Mouse (Mus musculus) forebrain, embryonic 11.5 days (tissue): ENCODE measurements at regions not wholly inside any gene's neighbourhood (a gene's known extent, or its start where the extent isn't known, plus 50 kb on each side); places are given as distances from the start of the nearest gene placed in this dataset.

Source experiments
- ATAC-seq: fragments of 200-750 bp; cut with Nextera tagmentation; replicated peaks from 2 replicates; pipeline ENCODE4 v1.8.0; 2017; ENCODE audit warnings: moderate TSS enrichment; ENCODE audit not compliant: low FRiP score
- DNase-seq: peaks from one replicate; pipeline ENCODE4 v3.0.0-alpha.2; 2017; ENCODE audit warnings: low spot score
- H3K27ac ChIP-seq: fragments of 300-500 bp; sonication (generic); 2 replicates; pipeline ENCODE4 v1.5.1; 2014; ENCODE audit warnings: low read depth, low read length
- H3K27me3 ChIP-seq: fragments of 300-500 bp; sonication (generic); 2 replicates; pipeline ENCODE4 v1.6.1; 2014; ENCODE audit warnings: mild to moderate bottlenecking, low read length, mixed read lengths; ENCODE audit not compliant: control insufficient read depth, insufficient read depth
- H3K36me3 ChIP-seq: fragments of 300-500 bp; sonication (generic); 2 replicates; pipeline ENCODE4 v1.6.1; 2014; ENCODE audit warnings: mild to moderate bottlenecking, low read length, moderate library complexity, mixed read lengths; ENCODE audit not compliant: control insufficient read depth, insufficient read depth
- H3K4me1 ChIP-seq: fragments of 300-500 bp; sonication (generic); replicated peaks from 2 replicates; pipeline ENCODE4 v1.6.1; 2014; ENCODE audit warnings: low read length, mixed read lengths; ENCODE audit not compliant: control insufficient read depth, insufficient read depth
- H3K4me2 ChIP-seq: fragments of 300-500 bp; sonication (generic); 2 replicates; pipeline ENCODE4 v1.6.1; 2014; ENCODE audit warnings: low read depth, mild to moderate bottlenecking, low read length, moderate library complexity, mixed read lengths; ENCODE audit not compliant: severe bottlenecking
- H3K4me3 ChIP-seq: fragments of 300-500 bp; sonication (generic); 2 replicates; pipeline ENCODE4 v1.5.1; 2014; ENCODE audit warnings: low read depth, low read length
- H3K9ac ChIP-seq: fragments of 300-500 bp; sonication (generic); 2 replicates; pipeline ENCODE4 v1.6.1; 2014; ENCODE audit warnings: low read length
- H3K9me3 ChIP-seq: fragments of 300-500 bp; sonication (generic); 2 replicates; pipeline ENCODE4 v1.6.1; 2016; ENCODE audit warnings: low read length, mixed read lengths; ENCODE audit not compliant: control insufficient read depth
- WGBS: fragments of 180-500 bp; shearing (Covaris S2); extraction: QIAGEN DNeasy Blood & Tissue Kit; methylation state at CpG from one replicate; pipeline ENCODE4 v1.1.7; 2014; 5-methylcytosine and 5-hydroxymethylcytosine counted together

DNA sequence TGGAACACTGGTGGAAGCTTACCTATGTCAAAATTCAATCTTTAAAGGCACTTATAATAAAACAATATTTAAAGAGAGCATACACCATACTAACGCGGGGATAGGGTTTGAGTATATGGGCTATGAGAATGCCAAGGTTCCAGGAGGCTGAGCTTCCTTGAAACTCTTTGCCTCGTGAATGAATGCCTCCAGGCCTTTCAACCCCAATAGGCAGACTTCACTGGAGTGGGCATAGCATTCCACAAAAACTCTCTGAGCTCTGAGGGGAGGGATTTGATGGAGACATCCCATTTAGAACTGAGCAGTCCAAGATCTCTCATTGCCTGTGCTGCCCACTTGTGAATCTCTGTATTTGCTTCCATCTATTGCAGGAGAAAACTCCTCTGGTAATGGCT is 68.4 kb upstream of the Pax1 start:
- H3K9me3 ChIP-seq, result no peaks in the 10 kb centered on the region
- no peak overlapping the region for H3K4me3 ChIP-seq
- no peaks in the 10 kb centered on the region for H3K36me3 ChIP-seq
- no peaks in the 10 kb centered on the region for H3K27me3 ChIP-seq
- ATAC-seq, result no peak
- H3K4me2 ChIP-seq, result no peak overlapping the region
- no peak overlapping the region for H3K9ac ChIP-seq
- no peak for DNase-seq
- WGBS, result 51% methylated on average over 3 of the region's 3 CpGs
- no peaks in the 10 kb centered on the region for H3K4me1 ChIP-seq
- H3K27ac ChIP-seq, result no peak overlapping the region

DNA sequence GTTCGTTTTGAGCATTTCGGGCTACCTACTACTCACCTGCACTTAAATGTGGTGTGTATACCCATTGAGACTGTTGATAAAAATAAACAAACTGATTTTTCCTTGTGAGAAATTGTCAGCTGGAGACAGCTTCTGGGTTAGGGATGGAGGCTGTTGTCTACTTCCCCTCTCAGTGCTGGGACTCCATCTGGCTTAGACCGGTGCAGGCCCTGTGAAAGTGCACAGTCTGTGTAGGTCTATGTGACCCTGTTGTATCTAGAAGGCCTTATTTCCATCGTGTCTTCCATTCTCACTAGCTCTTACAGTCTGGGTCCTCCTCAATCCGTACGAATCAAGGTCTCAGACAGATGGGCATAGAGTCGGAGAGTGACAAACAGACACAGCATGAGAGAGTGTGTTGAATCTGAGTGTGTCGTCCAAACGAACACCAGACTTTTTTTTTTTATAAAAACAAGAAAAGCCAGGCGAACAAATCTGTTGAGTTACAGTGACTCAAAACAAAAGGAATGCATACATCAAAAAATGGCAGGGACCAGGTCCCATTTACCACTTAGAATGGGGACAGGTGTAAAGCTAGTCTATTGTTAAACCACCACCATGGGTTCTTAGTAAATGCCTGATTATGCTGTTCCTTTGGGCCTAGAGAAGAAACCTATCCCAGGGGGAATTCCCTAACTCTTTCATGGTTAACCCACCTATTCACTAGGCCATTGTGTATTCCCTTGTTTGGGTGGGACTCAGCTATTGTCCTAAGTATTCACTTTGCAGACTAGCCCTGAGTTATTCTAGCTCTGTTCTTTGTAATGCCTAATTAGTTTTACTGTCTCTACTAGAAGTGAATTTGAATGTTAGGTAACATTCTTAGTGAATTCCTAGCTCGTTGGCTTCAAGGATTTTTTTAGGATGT is 69.1 kb upstream of the Pax1 start:
- Histone ChIP-seq H3K9ac (no peak overlapping the region), H3K27ac (no peak overlapping the region), H3K4me2 (no peak overlapping the region), H3K4me1 (no peaks in the 10 kb centered on the region), H3K4me3 (no peak overlapping the region), H3K27me3 (no peaks in the 10 kb centered on the region), H3K36me3 (no peaks in the 10 kb centered on the region), H3K9me3 (no peaks in the 10 kb centered on the region)
- no peak for DNase-seq
- ATAC-seq, result no peak
- WGBS, result 38% methylated on average over 11 of the region's 11 CpGs

- 84% methylated on average over 3 of the region's 3 CpGs for WGBS
- ATAC-seq, result no peak
Observed at GRCm38 (mm10) chr2:147283390-147283789, 78.3 kb upstream of the Pax1 start.

DNA sequence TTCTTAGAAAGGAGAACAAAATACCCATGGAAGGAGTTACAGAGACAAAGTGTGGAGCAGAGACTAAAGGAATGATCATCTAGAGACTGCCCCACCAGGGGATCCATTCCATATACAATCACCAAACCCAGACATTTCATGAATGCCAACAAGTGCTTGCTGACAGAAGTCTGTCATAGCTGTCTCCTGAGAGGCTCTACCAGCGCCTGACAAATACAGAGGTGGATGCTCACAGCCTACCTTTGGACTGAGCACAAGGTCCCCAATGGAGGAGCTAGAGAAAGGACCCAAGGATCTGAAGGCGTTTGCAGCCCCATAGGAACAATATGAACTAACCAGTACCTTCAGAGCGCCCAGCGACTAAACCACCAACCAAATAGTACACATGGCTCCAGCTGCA is 83.6 kb upstream of the Nkx2-2 start:
- no peak overlapping the region for H3K4me2 ChIP-seq
- no peak overlapping the region for H3K9ac ChIP-seq
- H3K27me3 ChIP-seq, result no peaks in the 10 kb centered on the region
- DNase-seq (no peak), ATAC-seq (no peak)
- WGBS, result 88% methylated on average over 4 of the region's 4 CpGs
- no peak overlapping the region for H3K4me3 ChIP-seq
- H3K27ac ChIP-seq, result no peak overlapping the region
- no peaks in the 10 kb centered on the region for H3K4me1 ChIP-seq
- H3K9me3 ChIP-seq, result no peaks in the 10 kb centered on the region
- no peaks in the 10 kb centered on the region for H3K36me3 ChIP-seq

More at GRCm38 (mm10) chr2:147283390-147283789, 78.3 kb upstream of the Pax1 start:
- Histone ChIP-seq H3K4me3 (no peak overlapping the region), H3K36me3 (no peaks in the 10 kb centered on the region), H3K4me2 (no peak overlapping the region), H3K27ac (no peak overlapping the region), H3K4me1 (no peaks in the 10 kb centered on the region), H3K9me3 (no peaks in the 10 kb centered on the region), H3K27me3 (no peaks in the 10 kb centered on the region), H3K9ac (no peak overlapping the region)
- no peak for DNase-seq

- DNase-seq, result no peak
- H3K9ac ChIP-seq, result no peak overlapping the region
- no peak for ATAC-seq
- H3K4me1 ChIP-seq, result no peaks in the 10 kb centered on the region
- no peak overlapping the region for H3K4me3 ChIP-seq
- H3K9me3 ChIP-seq, result no peaks in the 10 kb centered on the region
- H3K4me2 ChIP-seq, result no peak overlapping the region
- no peak overlapping the region for H3K27ac ChIP-seq
- no peaks in the 10 kb centered on the region for H3K36me3 ChIP-seq
- no peaks in the 10 kb centered on the region for H3K27me3 ChIP-seq
- WGBS, result 76% methylated on average over 1 of the region's 1 CpGs
Observed at GRCm38 (mm10) chr2:147269171-147269570, 75.1 kb upstream of the Nkx2-2 start.

DNA sequence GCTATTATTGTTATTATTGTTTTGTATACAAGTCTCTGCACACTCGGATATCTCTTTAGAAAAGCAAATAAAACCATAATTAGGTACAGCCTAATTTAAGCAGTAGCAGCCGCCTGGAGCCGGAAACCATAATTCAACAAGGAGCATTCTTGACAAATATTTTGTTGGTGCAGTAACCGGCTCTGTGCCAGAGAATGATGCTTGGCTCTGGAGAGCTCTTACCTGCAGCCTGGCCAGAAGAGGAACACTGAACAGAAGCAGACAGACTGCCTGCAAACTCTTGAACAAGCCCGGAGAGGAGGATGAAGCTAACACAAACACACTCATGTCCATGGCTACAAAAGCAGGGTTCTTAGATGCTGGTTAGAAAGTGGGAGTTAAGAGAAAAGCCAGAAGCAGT is 73.9 kb upstream of the Nkx2-2 start:
- Histone ChIP-seq H3K4me1 (no peaks in the 10 kb centered on the region), H3K9me3 (no peaks in the 10 kb centered on the region), H3K4me3 (no peak overlapping the region), H3K27ac (no peak overlapping the region), H3K9ac (no peak overlapping the region), H3K4me2 (no peak overlapping the region), H3K36me3 (no peaks in the 10 kb centered on the region), H3K27me3 (no peaks in the 10 kb centered on the region)
- DNase-seq (no peak), ATAC-seq (no peak)
- 78% methylated on average over 5 of the region's 5 CpGs for WGBS

DNA sequence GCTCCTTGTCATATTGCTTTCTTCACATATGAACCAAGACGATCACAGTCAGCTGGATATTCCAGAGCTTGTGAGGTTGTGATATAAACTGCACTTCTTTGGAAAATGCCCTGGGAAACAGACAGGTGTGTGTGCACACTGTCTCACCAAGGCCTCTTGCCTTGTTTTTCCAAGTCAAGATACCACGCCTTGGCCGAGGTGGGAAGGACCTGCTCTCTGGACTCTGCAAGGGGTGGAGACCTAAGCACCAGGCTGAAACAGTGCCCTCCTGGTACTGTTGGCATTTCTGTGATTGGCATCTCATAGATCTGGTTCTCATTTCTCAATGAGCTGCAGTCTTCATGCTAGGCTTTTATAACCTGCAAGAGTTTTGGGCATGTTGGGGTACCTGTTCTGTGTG is 73.2 kb upstream of the Nkx2-2 start:
- ATAC-seq (no peak), DNase-seq (no peak)
- H3K27ac ChIP-seq, result no peak overlapping the region
- no peak overlapping the region for H3K9ac ChIP-seq
- H3K36me3 ChIP-seq, result no peaks in the 10 kb centered on the region
- no peaks in the 10 kb centered on the region for H3K9me3 ChIP-seq
- H3K4me3 ChIP-seq, result no peak overlapping the region
- H3K27me3 ChIP-seq, result no peaks in the 10 kb centered on the region
- 90% methylated on average over 3 of the region's 3 CpGs for WGBS
- no peak overlapping the region for H3K4me2 ChIP-seq
- H3K4me1 ChIP-seq, result no peaks in the 10 kb centered on the region

- no peaks in the 10 kb centered on the region for H3K36me3 ChIP-seq
- ATAC-seq (peak; percentile 65; the same call in 1 of the 2 replicates), DNase-seq (peak; percentile 87)
- no peaks in the 10 kb centered on the region for H3K9me3 ChIP-seq
- no peaks in the 10 kb centered on the region for H3K4me1 ChIP-seq
- H3K4me2 ChIP-seq, result no peak overlapping the region
- no peak overlapping the region for H3K27ac ChIP-seq
- no peak overlapping the region for H3K9ac ChIP-seq
- no peak overlapping the region for H3K4me3 ChIP-seq
- WGBS, result 13% methylated on average over 6 of the region's 6 CpGs
- H3K27me3 ChIP-seq, result no peaks in the 10 kb centered on the region
Observed at GRCm38 (mm10) chr2:147256696-147257095, 62.7 kb upstream of the Nkx2-2 start.

- no peaks in the 10 kb centered on the region for H3K27me3 ChIP-seq
- H3K4me1 ChIP-seq, result no peaks in the 10 kb centered on the region
- no peak for DNase-seq
- no peak overlapping the region for H3K4me3 ChIP-seq
- no peaks in the 10 kb centered on the region for H3K36me3 ChIP-seq
- no peak for ATAC-seq
- H3K27ac ChIP-seq, result no peak overlapping the region
- 78% methylated on average over 3 of the region's 3 CpGs for WGBS
- no peaks in the 10 kb centered on the region for H3K9me3 ChIP-seq
- no peak overlapping the region for H3K9ac ChIP-seq
- H3K4me2 ChIP-seq, result no peak overlapping the region
Observed at GRCm38 (mm10) chr2:147254944-147255343, 60.9 kb upstream of the Nkx2-2 start.
